In the genomic region with DNA sequence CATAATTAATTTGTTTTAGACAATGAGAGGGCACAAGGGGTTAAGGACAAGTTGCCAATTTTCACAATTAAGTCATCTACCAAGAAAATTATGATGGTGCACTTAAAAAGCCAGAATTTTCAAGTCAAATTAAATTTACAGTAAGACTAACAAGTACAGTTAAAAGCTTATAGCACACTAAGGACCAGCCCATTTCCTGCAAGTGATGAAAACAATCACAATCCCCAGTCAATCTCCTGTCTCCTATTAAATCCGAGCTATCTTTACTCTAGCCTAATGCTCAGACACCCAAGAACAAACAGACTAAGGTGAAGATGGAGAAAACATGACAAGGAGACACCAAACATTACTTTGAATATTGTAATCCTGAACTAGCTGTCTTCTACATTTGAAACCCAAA, we compare ENCODE assay signal across 8 mouse cellular contexts. TPM values are rescaled to one million over a fixed set of nuclear protein-coding genes. Genes with fewer than 3 reads are reported as not detected.
DNase-seq lines count a peak whose midpoint lies in the region; ATAC-seq lines count a peak whose summit lies in the region.

No protein-coding gene starts in this region.

- H3K9me3 ChIP-seq in kidney, embryonic 14.5 days (ENCODE audit: control insufficient read depth, low read length), result no peaks in the 10 kb centered on the region
- H3K9me3 ChIP-seq in embryonic facial prominence, embryonic 10.5 days, result no peaks in the 10 kb centered on the region
- H3K9me3 ChIP-seq in hindbrain, embryonic 16.5 days (ENCODE audit: control insufficient read depth, low read length), result no peaks in the 10 kb centered on the region
- H3K9me3 ChIP-seq in midbrain, embryonic 14.5 days (ENCODE audit: control insufficient read depth, low read length), result no peaks in the 10 kb centered on the region

- no peak for DNase-seq in kidney, postnatal 36 days
- DNase-seq in embryonic facial prominence, embryonic 10.5 days (ENCODE audit: low spot score), result no peak
- DNase-seq in midbrain, embryonic 14.5 days, result no peak
- DNase-seq in urinary bladder, postnatal 36 days (ENCODE audit: low spot score in 2 of 2), result no peak
- DNase-seq in ovary, postnatal 10 days (ENCODE audit: low spot score), result no peak
- no peak for DNase-seq in cerebellum, adult 18-20 months

- H3K4me2 ChIP-seq in kidney, embryonic 14.5 days (replicated peaks; ENCODE audit: low read depth, low read length), result peak overlapping the region; percentile 61
- H3K4me2 ChIP-seq in hindbrain, embryonic 16.5 days (ENCODE audit: low read length), result peak overlapping the region; percentile 58
- peak overlapping the region; percentile 77 for H3K4me2 ChIP-seq in midbrain, embryonic 14.5 days (ENCODE audit: low read length)

- peak overlapping the region; percentile 50; the same call in 1 of the 2 replicates for H3K9ac ChIP-seq in kidney, embryonic 14.5 days (ENCODE audit: low read depth, low read length)
- H3K9ac ChIP-seq in hindbrain, embryonic 16.5 days (ENCODE audit: low read depth, low read length), result peak overlapping the region; percentile 51
- H3K9ac ChIP-seq in midbrain, embryonic 14.5 days (replicated peaks; ENCODE audit: low read length), result peak overlapping the region; percentile 50

- no peaks in the 10 kb centered on the region for H3K36me3 ChIP-seq in kidney, embryonic 14.5 days (ENCODE audit: control insufficient read depth, insufficient read depth, low read length)
- H3K36me3 ChIP-seq in embryonic facial prominence, embryonic 10.5 days (replicated peaks), result peaks cover 5% of the 10 kb centered on the region
- H3K36me3 ChIP-seq in hindbrain, embryonic 16.5 days (ENCODE audit: control insufficient read depth, insufficient read depth, low read length), result no peaks in the 10 kb centered on the region
- no peaks in the 10 kb centered on the region for H3K36me3 ChIP-seq in midbrain, embryonic 14.5 days (ENCODE audit: control insufficient read depth, insufficient read depth, low read length)

- WGBS in kidney, embryonic 14.5 days, result 9% methylated on average over 1 of the region's 1 CpGs
- 4% methylated on average over 1 of the region's 1 CpGs for WGBS in embryonic facial prominence, embryonic 10.5 days
- 0% methylated on average over 1 of the region's 1 CpGs for WGBS in hindbrain, embryonic 16.5 days
- 2% methylated on average over 1 of the region's 1 CpGs for WGBS in midbrain, embryonic 14.5 days

- no peak for ATAC-seq in kidney, embryonic 14.5 days (ENCODE audit: low FRiP score, low TSS enrichment)
- ATAC-seq in hindbrain, embryonic 16.5 days, result no peak
- ATAC-seq in midbrain, embryonic 14.5 days (ENCODE audit: low FRiP score, low TSS enrichment), result no peak

- H3K27me3 ChIP-seq in kidney, embryonic 14.5 days (ENCODE audit: control insufficient read depth, insufficient read depth, low read length), result no peaks in the 10 kb centered on the region
- no peaks in the 10 kb centered on the region for H3K27me3 ChIP-seq in embryonic facial prominence, embryonic 10.5 days (replicated peaks; ENCODE audit: low read depth, poor library complexity, severe bottlenecking)
- H3K27me3 ChIP-seq in hindbrain, embryonic 16.5 days (replicated peaks; ENCODE audit: control insufficient read depth, insufficient read depth, low read length), result no peaks in the 10 kb centered on the region
- no peaks in the 10 kb centered on the region for H3K27me3 ChIP-seq in midbrain, embryonic 14.5 days (ENCODE audit: control insufficient read depth, insufficient read depth, low read length)

- H3K4me3 ChIP-seq in kidney, embryonic 14.5 days (ENCODE audit: low read length), result peak overlapping the region; percentile 70
- peak overlapping the region; percentile 81 for H3K4me3 ChIP-seq in embryonic facial prominence, embryonic 10.5 days
- peak overlapping the region; percentile 93 for H3K4me3 ChIP-seq in hindbrain, embryonic 16.5 days (ENCODE audit: low read length)
- H3K4me3 ChIP-seq in midbrain, embryonic 14.5 days (replicated peaks; ENCODE audit: low read depth, low read length), result peak overlapping the region; percentile 77

- H3K27ac ChIP-seq in kidney, embryonic 14.5 days (ENCODE audit: low read depth, low read length), result no peak overlapping the region
- peak overlapping the region; percentile 51; the same call in 1 of the 2 replicates for H3K27ac ChIP-seq in embryonic facial prominence, embryonic 10.5 days (replicated peaks)
- H3K27ac ChIP-seq in hindbrain, embryonic 16.5 days (ENCODE audit: low read depth, low read length), result peak overlapping the region; percentile 39; the same call in 1 of the 2 replicates
- peak overlapping the region; percentile 60 for H3K27ac ChIP-seq in midbrain, embryonic 14.5 days (replicated peaks; ENCODE audit: low read depth, low read length)

- peaks cover 12% of the 10 kb centered on the region; the same call in 1 of the 2 replicates for H3K4me1 ChIP-seq in kidney, embryonic 14.5 days (ENCODE audit: control insufficient read depth, insufficient read depth, low read length)
- peaks cover 29% of the 10 kb centered on the region for H3K4me1 ChIP-seq in embryonic facial prominence, embryonic 10.5 days
- peaks cover 6% of the 10 kb centered on the region for H3K4me1 ChIP-seq in hindbrain, embryonic 16.5 days (ENCODE audit: control insufficient read depth, insufficient read depth, low read depth, low read length)
- peaks cover 31% of the 10 kb centered on the region for H3K4me1 ChIP-seq in midbrain, embryonic 14.5 days (ENCODE audit: control insufficient read depth, insufficient read depth, low read length)

RNA-seq across cellular contexts. Expression of a gene that starts 3.2 kb away (rescaled TPM):
- polyA plus RNA-seq in kidney, embryonic 14.5 days (2014; fragmentation: Nextera tagmentation; extraction: Ambion mirVana), result 43.7 and 49.3 TPM in 2 replicates
- polyA plus RNA-seq in embryonic facial prominence, embryonic 10.5 days (2016; fragmentation: Nextera tagmentation; extraction: Ambion mirVana), result 33.3 and 33.5 TPM in 2 replicates
- 46.3 and 47.5 TPM in 2 replicates for polyA plus RNA-seq in hindbrain, embryonic 16.5 days (2015; fragmentation: Nextera tagmentation; extraction: Ambion mirVana)
- polyA plus RNA-seq in midbrain, embryonic 14.5 days (2014; fragmentation: Nextera tagmentation; extraction: Ambion mirVana), result 52.9 and 62.8 TPM in 2 replicates
